16 mouse cellular contexts compared by ENCODE assay signal in the genomic region with DNA sequence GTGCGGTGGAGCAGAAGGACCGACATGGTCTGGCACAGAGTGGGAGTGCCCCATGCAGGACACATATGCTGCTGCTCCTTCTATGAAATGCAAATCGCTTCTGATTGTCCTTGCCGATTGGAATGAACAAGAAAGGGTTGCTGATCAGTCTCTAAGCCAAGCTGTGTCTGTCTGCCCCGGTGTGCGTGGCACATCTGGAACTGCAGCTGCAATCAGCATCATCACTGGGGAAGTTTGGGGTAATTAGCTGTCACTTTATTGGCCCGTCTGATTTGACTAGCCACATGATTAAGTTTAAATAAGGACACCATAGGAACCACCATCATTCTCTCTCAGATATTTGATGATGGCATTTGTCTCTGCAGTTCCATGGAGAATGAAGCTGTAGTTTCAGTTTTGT.
"Had no signal": no experiment of that assay in that cellular context is flagged by ENCODE, and none has a peak within 500 bp of the region (broad histone marks: within the 10 kb centered on the region; RNA-seq: fewer than 3 reads in every experiment).

No protein-coding gene starts in this region.

- H3K27me3 ChIP-seq: liver, embryonic 15.5 days; neural tube, embryonic 13.5 days; stomach, embryonic 15.5 days had no signal

- H3K4me1 ChIP-seq: liver, embryonic 15.5 days; midbrain, embryonic 10.5 days; neural tube, embryonic 13.5 days; stomach, embryonic 15.5 days had no signal

- ATAC-seq: midbrain, embryonic 16.5 days had no signal

- H3K36me3 ChIP-seq: limb, embryonic 10.5 days; liver, embryonic 15.5 days; midbrain, embryonic 10.5 days; neural tube, embryonic 13.5 days; stomach, embryonic 15.5 days had no signal

- DNase-seq: kidney, adult 9 months; kidney, postnatal 36 days; lung, adult 2 months; lung, postnatal 10 days; lung, postnatal 4 days; thymus, adult 2 months; thymus, postnatal 36 days had no signal

- H3K9ac ChIP-seq: liver, embryonic 15.5 days; neural tube, embryonic 13.5 days; stomach, embryonic 15.5 days had no signal

- H3K27ac ChIP-seq: kidney, postnatal 0 days; layer of hippocampus, adult 2 months; limb, embryonic 10.5 days; liver, embryonic 15.5 days; midbrain, embryonic 10.5 days; neural tube, embryonic 13.5 days; stomach, embryonic 15.5 days had no signal

- H3K9me3 ChIP-seq: limb, embryonic 10.5 days; liver, embryonic 15.5 days; midbrain, embryonic 10.5 days; neural tube, embryonic 13.5 days; stomach, embryonic 15.5 days had no signal

- H3K4me2 ChIP-seq: liver, embryonic 11.5 days; liver, embryonic 15.5 days; neural tube, embryonic 13.5 days; stomach, embryonic 15.5 days had no signal

- H3K4me3 ChIP-seq: layer of hippocampus, adult 2 months; limb, embryonic 10.5 days; liver, embryonic 15.5 days; midbrain, embryonic 10.5 days; neural tube, embryonic 13.5 days; stomach, embryonic 15.5 days had no signal
